Mouse (Mus musculus) frontal cortex, postnatal 36 days (tissue): ENCODE measurements around the gene Ece1.

Source experiments
- DNase-seq, 2 experiments: peaks; one replicate each; pipeline ENCODE4 v3.0.0; 2022; ENCODE audit warnings: low spot score in 2 of 2

Gene Ece1

DNA sequence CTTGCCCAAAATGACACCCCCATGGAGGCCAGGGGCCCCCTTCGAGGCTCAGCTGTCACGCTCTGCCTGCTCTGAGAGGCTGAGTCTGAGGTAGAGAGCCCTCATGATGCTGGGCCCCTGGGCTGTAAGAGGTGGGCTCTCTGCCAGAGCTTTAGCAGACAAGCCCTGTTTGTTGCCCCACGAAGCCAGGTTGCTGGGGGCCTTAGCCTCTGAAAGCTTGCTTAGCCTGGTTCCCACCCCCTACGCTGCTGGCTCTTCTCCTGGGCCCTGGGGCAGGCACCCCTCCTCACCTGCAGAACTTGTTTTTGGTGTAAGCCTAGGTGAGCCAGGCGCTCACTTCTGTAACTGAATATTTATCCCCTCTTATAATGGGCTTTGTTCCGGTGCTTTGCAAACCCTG, 55.6 kb downstream of the Ece1 start:
- DNase-seq = no peak

GRCm38 (mm10) chr4:137918559-137918958, 56.5 kb downstream of the Ece1 start:
- DNase-seq = no peak

DNA sequence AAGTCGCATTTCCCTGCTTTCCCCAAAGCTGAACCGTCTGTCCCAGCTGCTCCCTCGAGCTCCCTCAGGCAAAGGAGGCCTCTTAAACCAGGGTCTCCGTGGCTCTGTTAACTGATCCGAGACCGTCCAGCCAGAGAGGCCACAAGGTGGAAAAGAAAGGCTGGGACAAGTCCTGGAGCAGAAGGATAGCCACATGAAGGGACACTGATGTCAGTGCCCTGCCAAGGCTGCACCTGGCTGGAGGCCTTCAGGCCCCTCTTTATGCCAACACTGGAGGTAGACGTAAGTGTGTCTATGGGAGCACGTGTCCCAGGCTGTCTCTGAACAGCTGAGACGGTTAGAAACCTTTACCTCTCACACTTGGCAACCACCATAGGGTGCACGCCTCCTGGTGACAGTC, 57.1 kb downstream of the Ece1 start:
- DNase-seq = no peak

DNA sequence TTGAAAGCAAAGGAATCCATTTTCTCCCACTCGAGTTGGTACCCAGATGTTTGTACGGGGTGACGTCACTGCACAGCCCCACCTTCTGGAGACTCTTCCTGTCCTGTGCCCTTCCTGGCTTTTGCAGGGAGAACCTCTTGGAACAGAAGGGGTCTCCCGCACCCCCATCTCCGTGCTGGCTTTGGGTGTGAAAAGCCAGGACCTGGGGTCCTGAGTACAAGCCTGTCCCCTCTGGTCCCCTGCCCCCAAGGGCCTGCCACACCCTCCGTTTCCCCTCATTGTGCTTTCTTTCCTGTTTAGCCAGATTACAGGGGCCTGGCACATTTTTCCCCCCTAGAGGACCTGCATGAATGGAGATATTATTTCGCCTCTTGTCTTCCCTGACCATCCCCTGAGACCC, 58.0 kb downstream of the Ece1 start:
- no peak for DNase-seq

DNA sequence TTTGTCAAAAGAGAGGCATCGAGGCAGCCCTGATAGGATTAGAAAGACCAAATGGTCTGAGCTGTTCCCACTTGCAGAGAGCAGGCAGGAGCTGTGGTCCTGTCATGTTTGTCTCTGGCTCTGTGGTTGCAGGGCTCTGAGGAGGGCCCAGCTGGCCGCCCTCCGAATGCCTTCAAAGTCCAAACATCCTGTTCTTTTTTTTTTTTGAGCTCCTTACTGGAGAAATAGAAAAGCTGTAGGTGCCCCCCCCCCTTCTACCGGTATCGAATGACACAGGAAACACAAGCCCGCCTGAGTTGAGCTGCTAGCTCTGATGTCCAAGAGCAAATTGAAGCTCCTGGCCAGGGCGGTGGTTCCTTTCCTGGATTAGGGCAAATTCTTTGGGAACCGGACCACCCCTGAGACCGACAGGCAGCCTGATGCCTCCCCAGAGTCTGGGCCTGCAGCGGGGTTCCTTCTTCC, 58.5 kb downstream of the Ece1 start:
- no peak for DNase-seq

- DNase-seq = no peak
These were observed 59.5 kb downstream of the Ece1 start for GRCm38 (mm10) chr4:137921510-137921909.

DNA sequence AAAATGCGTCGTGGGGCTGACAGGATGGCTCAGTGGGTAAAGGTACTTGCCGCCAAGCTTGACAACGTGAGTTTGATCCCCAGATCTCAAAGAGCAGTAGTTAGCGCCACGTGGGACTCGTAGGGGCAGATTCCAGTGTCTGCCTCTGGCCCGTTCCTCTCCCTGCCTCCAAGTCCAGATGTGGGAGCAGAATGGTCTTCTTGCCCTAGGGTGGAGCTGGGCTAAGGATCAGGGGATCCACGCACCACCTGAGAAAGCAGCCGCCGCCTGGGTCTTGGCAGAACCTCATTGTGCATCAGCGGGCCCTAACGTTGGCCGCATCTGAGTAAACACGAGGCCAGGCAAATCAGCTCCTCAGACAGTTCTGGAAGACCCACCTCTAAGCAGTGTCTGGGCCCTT, 61.0 kb downstream of the Ece1 start:
- no peak for DNase-seq

DNA sequence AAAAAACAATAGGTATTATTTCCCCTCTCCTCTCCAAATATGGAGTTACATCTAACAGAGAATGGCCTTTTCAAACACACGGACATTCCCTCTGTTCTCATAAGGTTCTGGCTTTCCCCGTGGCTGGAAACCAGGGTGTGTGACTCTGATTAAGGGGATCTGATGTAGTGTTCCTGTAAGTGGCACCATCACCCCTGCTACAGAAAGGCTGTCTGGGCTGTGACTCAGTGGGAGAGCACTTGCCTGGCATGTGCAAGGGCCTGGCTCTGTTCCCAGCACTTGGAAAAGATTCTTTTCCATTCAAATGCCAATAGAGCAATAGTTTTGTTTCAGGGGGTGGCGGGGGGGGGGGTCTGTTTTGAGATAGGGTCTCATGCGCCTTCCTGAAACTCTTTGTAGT, 63.1 kb downstream of the Ece1 start:
- no peak for DNase-seq

- DNase-seq = no peak
These were observed 64.1 kb downstream of the Ece1 start for GRCm38 (mm10) chr4:137926161-137926560.

GRCm38 (mm10) chr4:137927136-137927535, 65.1 kb downstream of the Ece1 start:
- DNase-seq = no peak

GRCm38 (mm10) chr4:137927741-137928535, 65.9 kb downstream of the Ece1 start:
- DNase-seq = no peak

DNA sequence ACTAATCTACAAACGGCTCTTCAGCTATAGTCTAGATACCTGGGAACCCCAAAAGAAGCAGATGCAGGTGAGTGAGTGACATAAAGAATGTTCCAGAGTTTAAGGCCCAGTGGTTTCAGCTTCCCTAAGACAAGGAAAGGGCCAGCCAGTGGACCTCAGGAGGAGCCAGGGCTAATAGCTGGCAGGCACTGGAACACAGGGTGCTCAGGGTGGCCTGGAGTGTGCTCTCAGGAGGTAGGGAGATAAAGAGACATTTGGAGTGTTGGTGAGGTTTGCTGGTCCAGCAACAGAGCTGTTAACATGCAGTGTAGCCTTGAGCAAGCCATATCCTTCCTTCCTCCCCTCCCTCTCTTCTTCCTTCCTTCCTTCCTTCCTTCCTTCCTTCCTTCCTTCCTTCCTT, 66.8 kb downstream of the Ece1 start:
- no peak for DNase-seq

DNA sequence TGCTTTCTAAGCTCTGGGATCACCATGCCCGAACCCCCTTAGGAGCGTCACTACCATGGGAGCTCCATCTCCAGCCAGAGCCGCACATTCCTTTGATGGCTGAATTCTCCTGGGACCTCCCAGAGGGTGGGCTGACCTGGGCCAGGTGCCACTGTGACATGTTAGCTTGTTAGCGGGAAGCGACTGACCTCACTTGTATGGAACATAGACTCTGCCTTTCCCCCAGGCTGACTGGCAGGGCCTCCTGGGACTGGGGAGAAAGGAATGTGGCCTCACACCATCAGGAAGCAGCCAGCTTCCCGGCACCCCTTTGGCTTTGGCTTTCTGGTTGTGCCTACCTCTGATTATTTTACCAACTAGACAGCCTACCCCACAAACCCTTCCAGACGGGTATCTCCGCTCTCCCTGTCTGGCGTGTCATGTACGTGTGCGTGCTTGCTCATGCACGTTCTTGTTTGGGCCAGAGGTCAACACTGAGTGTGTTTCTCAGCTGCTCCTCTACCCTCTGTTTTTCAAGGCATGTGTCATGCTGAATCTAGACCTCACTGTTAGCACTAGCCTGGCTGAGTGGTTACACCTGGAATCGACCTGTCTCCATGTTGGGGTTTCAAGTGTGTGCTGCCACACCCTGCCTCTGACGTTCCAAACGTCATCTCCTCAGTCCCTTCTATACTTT, 67.4 kb downstream of the Ece1 start:
- DNase-seq = no peak

- DNase-seq = no peak
These were observed 68.5 kb downstream of the Ece1 start for GRCm38 (mm10) chr4:137930500-137931008.

DNA sequence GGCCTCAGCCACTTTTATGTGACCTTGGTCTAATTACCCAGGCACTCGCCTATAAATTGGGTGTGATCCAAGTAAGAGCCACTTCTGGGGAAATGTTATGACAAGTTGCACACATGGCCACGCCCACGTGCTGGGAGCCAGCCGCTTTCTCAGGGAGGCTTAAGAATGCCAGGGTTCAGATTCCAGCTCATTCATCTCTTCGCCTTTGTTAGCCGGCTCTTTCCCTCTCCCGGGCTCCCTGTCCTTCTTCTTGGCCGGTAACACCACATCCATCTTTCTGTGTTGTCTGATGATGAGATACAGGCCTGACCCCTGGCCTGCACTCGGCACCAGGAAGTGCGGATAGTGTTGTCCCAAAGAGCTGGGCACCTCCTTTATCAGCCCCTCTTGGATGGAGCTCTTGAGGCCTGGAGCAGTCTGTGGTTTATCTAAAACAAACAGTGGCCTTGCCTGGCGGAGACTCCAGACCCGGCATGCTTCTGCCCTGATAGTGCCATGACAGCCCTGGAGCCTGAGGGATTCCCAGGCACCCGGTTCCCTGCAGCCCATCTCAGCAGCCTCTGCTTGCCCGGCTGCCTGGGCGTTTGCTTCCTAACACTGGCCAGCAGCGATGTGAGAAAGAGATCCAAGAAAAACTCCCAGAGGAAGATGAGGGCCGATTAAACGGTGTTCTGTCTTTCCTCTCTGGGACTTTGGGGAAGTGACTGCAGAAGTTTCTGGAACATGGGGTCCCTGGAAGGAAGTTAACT, 69.1 kb downstream of the Ece1 start:
- peak; percentile 30 to 40 for DNase-seq

DNA sequence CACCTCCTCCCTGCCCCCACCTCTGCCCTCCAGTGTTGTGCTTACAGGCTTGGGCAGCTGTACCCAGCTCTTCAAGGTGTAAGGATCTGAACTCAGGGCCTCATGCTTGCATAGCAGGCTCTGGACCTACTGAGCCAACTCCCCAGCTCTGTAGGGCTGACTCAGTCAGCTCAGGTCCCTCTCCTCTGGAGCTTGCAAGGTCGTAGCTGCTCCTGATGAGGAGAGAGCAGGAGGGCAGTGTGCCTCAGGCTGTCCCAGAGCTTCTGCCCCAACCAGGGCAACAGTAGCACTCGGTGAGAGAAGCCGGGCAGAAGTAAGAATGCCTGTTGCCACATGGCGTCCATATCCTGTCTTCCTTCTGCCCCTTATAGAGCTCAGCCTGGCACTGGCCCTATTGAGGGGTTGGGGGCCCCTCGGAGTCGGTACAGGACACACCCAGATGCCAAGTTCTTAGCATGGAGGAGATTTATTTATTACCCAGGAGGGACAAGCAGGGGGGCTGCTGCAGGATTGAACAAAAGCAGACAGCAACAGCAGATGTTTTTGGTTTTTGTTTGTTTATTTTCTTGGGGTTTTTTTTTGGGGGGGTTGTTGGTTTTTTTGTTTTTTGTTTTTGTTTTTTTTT, 70.6 kb downstream of the Ece1 start:
- DNase-seq = no peak

GRCm38 (mm10) chr4:137933328-137933727, 71.3 kb downstream of the Ece1 start:
- DNase-seq = no peak

DNA sequence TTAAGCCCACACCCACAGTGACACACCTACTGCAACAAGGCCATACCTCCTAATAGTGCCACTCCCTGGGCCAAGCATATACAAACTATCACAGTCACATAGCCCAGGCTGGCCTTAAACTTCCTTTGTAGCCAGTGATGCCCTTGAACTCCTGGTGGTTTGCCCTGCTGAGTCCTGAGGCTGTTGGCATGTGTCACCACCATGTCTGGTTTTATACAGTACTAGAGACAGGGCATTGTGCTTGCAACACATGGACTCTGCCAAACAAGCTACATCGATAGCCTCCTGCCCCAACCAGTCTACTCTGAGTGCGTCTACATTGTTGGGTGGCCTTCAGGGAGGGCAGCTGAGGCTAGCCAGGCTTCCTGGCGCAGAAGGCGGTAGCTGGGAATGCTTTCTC, 74.1 kb downstream of the Ece1 start:
- no peak for DNase-seq

- peak in 1 of 2 experiments; percentile 37 for DNase-seq
These were observed 78.0 kb downstream of the Ece1 start for GRCm38 (mm10) chr4:137940061-137940460.

DNA sequence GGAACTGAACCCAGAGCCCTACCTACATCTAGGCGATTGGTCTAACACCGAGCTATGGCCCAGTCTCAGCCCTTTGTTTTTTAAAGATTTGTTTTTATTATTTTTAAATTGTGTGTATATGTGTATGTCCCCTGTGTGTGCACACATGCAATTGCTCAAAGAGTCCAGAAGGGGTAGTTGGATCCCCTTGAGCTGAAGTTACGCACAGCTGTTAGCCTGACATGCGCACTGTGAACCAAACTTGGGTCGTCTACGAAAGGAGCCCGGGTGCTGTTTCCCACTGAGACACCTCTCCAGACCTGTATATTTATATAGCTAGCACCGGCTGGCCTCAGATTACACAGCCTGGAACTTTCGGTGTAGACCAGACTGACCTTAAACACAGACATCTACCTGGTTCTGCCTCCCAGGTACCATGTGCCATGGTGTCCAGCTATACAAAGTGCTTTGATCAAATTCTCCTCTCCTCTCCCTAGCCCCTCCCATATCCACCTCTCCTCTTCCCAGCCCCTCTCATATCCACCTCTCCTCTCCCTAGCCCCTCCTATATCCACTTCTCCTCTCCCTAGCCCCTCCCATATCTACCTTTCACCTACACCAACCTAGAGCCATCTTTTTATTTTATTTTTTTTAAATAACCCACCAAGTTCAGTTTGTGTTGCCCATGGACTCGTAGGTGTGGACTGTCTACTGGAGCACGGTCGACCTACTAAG, 79.3 kb downstream of the Ece1 start:
- no peak for DNase-seq
